Mouse (Mus musculus) small intestine, adult 2 months (tissue): ENCODE measurements around the gene Kcnq2.

Experiments
- CTCF ChIP-seq: fragments of 200-500 bp; IDR thresholded peaks from 2 replicates; pipeline ENCODE4 v1.5.1; 2012; ENCODE audit warnings: low read depth, mild to moderate bottlenecking, control low read depth, inconsistent platforms, low read length, moderate library complexity, mixed read lengths; ENCODE audit not compliant: insufficient replicate concordance, insufficient read length; ENCODE audit errors: extremely low read depth
- POLR2A ChIP-seq: fragments of 200-500 bp; IDR thresholded peaks from 2 replicates; pipeline ENCODE4 v1.6.1; 2012; ENCODE audit warnings: low read depth, mild to moderate bottlenecking, control low read depth, inconsistent platforms, low read length, moderate library complexity

- no peak for TF ChIP-seq CTCF
- TF ChIP-seq POLR2A = no peak
Observed at GRCm38 (mm10) chr2:181125726-181126455, 9.2 kb downstream of the Kcnq2 start.
